Mouse (Mus musculus): ENCODE measurements around the gene Col6a5. TPM values are rescaled to one million over a fixed set of nuclear protein-coding genes. Genes with fewer than 3 reads are reported as not detected.
A peak's percentile ranks its signal among the peaks of the same experiment; 100 is the strongest.

The Col6a5 gene
- polyA plus RNA-seq, 1 experiment from 2014 or later: 0.16 TPM

GRCm38 (mm10) chr9:105880743-105881142 lies 79.7 kb downstream of the Col6a5 start:
- no peak overlapping the region for H3K4me3 ChIP-seq (replicated peaks; ENCODE audit: low read depth, low read length)
- H3K27me3 ChIP-seq (ENCODE audit: insufficient read depth, low read length): no peaks in the 10 kb centered on the region
- no peaks in the 10 kb centered on the region for H3K36me3 ChIP-seq (ENCODE audit: insufficient read depth, low read length)
- H3K9me3 ChIP-seq (replicated peaks; ENCODE audit: low read length): no peaks in the 10 kb centered on the region
- H3K4me2 ChIP-seq (ENCODE audit: low read length): no peak overlapping the region
- no peak for DNase-seq (ENCODE audit: low spot score)
- TF ChIP-seq CTCF (IDR thresholded peaks at IDR 0.05; ENCODE audit: low read depth): no peak
- H3K4me1 ChIP-seq (replicated peaks; ENCODE audit: insufficient read depth, low read length): no peaks in the 10 kb centered on the region
- H3K27ac ChIP-seq: no peak overlapping the region
- H3K9ac ChIP-seq (ENCODE audit: low read depth, low read length): no peak overlapping the region
- ATAC-seq (replicated peaks; ENCODE audit: low FRiP score, low read depth): peak; percentile 46; the same call in 1 of the 2 replicates
- WGBS: 64% methylated on average over 4 of the region's 4 CpGs

- no peaks in the 10 kb centered on the region for H3K27me3 ChIP-seq (ENCODE audit: insufficient read depth, low read length)
- no peak for TF ChIP-seq CTCF (IDR thresholded peaks at IDR 0.05; ENCODE audit: low read depth)
- H3K9ac ChIP-seq (ENCODE audit: low read depth, low read length): no peak overlapping the region
- H3K4me1 ChIP-seq (replicated peaks; ENCODE audit: insufficient read depth, low read length): no peaks in the 10 kb centered on the region
- no peak overlapping the region for H3K4me3 ChIP-seq (replicated peaks; ENCODE audit: low read depth, low read length)
- ATAC-seq (replicated peaks; ENCODE audit: low FRiP score, low read depth): no peak
- H3K4me2 ChIP-seq (ENCODE audit: low read length): no peak overlapping the region
- DNase-seq (ENCODE audit: low spot score): no peak
- 59% methylated on average over 11 of the region's 11 CpGs for WGBS
- no peaks in the 10 kb centered on the region for H3K9me3 ChIP-seq (replicated peaks; ENCODE audit: low read length)
- H3K36me3 ChIP-seq (ENCODE audit: insufficient read depth, low read length): no peaks in the 10 kb centered on the region
- no peak overlapping the region for H3K27ac ChIP-seq
Measured at GRCm38 (mm10) chr9:105878365-105879108, 81.9 kb downstream of the Col6a5 start.

DNA sequence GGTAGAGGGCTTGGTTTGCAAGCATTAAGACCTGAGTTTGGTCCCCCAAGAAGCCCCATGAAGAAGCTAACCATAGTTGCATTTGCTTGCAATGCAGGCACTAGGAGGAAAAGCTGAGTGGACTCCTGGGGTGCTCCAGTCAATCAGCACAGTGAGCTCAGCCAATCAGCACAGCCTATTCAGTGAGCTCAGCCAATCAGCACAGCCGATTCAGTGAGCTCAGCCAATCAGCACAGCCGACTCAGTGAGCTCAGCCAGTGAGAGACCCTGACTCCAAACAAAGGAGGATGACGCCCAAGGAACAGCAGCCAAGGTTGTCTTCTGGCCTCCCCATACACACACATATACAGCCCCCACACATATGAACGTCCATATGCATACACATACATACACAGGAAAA lies 84.3 kb downstream of the Col6a5 start:
- TF ChIP-seq CTCF (IDR thresholded peaks at IDR 0.05; ENCODE audit: low read depth): no peak
- Histone ChIP-seq H3K4me2 (ENCODE audit: low read length) (no peak overlapping the region), H3K27ac (no peak overlapping the region), H3K4me3 (replicated peaks; ENCODE audit: low read depth, low read length) (no peak overlapping the region), H3K27me3 (ENCODE audit: insufficient read depth, low read length) (no peaks in the 10 kb centered on the region), H3K36me3 (ENCODE audit: insufficient read depth, low read length) (no peaks in the 10 kb centered on the region), H3K9me3 (replicated peaks; ENCODE audit: low read length) (no peaks in the 10 kb centered on the region), H3K9ac (ENCODE audit: low read depth, low read length) (no peak overlapping the region), H3K4me1 (replicated peaks; ENCODE audit: insufficient read depth, low read length) (no peaks in the 10 kb centered on the region)
- DNase-seq (ENCODE audit: low spot score): no peak
- no peak for ATAC-seq (replicated peaks; ENCODE audit: low FRiP score, low read depth)
- 87% methylated on average over 4 of the region's 4 CpGs for WGBS

DNA sequence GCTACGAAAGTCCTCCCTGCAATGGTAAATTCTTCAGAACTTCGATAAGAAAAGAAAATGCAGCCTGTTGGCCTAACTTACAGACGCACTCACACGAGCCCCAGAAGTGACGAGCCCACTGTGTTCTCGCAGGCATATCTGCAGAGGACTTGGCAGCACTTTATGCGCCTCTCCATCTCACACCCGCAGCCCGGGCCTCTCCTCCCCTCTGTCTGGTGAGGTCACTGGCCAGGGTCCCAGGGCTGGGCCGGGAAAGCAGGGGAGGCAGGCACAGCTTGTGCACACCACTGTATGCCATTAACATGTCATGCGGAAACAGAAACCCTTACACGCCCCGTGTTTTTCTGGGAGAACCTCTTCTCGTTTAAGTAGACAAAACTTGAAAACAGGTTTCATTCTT lies 88.8 kb downstream of the Col6a5 start:
- ATAC-seq (replicated peaks; ENCODE audit: low FRiP score, low read depth): no peak

GRCm38 (mm10) chr9:105857773-105858172 lies 102.7 kb downstream of the Col6a5 start:
- no peak overlapping the region for H3K9ac ChIP-seq (ENCODE audit: low read depth, low read length)
- WGBS: 6% methylated on average over 6 of the region's 6 CpGs

More for the DNA sequence above, 88.8 kb downstream of the Col6a5 start:
- Histone ChIP-seq H3K4me3 (replicated peaks; ENCODE audit: low read depth, low read length) (no peak overlapping the region), H3K4me2 (ENCODE audit: low read length) (no peak overlapping the region), H3K9ac (ENCODE audit: low read depth, low read length) (no peak overlapping the region), H3K36me3 (ENCODE audit: insufficient read depth, low read length) (no peaks in the 10 kb centered on the region), H3K27me3 (ENCODE audit: insufficient read depth, low read length) (no peaks in the 10 kb centered on the region), H3K4me1 (replicated peaks; ENCODE audit: insufficient read depth, low read length) (no peaks in the 10 kb centered on the region), H3K27ac (no peak overlapping the region), H3K9me3 (replicated peaks; ENCODE audit: low read length) (no peaks in the 10 kb centered on the region)
- no peak for TF ChIP-seq CTCF (IDR thresholded peaks at IDR 0.05; ENCODE audit: low read depth)
- 39% methylated on average over 14 of the region's 14 CpGs for WGBS
- peak; percentile 6 for DNase-seq (ENCODE audit: low spot score)

GRCm38 (mm10) chr9:105852778-105853065 lies 107.7 kb downstream of the Col6a5 start:
- ATAC-seq (replicated peaks; ENCODE audit: low FRiP score, low read depth) (no peak), DNase-seq (ENCODE audit: low spot score) (no peak)
- TF ChIP-seq CTCF (IDR thresholded peaks at IDR 0.05; ENCODE audit: low read depth): no peak
- Histone ChIP-seq H3K4me1 (replicated peaks; ENCODE audit: insufficient read depth, low read length) (no peaks in the 10 kb centered on the region), H3K27me3 (ENCODE audit: insufficient read depth, low read length) (no peaks in the 10 kb centered on the region), H3K36me3 (ENCODE audit: insufficient read depth, low read length) (no peaks in the 10 kb centered on the region), H3K9me3 (replicated peaks; ENCODE audit: low read length) (no peaks in the 10 kb centered on the region), H3K27ac (no peak overlapping the region), H3K9ac (ENCODE audit: low read depth, low read length) (no peak overlapping the region), H3K4me2 (ENCODE audit: low read length) (no peak overlapping the region), H3K4me3 (replicated peaks; ENCODE audit: low read depth, low read length) (no peak overlapping the region)
- 72% methylated on average over 1 of the region's 1 CpGs for WGBS

More at GRCm38 (mm10) chr9:105857773-105858172, 102.7 kb downstream of the Col6a5 start:
- Histone ChIP-seq H3K4me3 (replicated peaks; ENCODE audit: low read depth, low read length) (no peak overlapping the region), H3K27me3 (ENCODE audit: insufficient read depth, low read length) (no peaks in the 10 kb centered on the region), H3K4me1 (replicated peaks; ENCODE audit: insufficient read depth, low read length) (no peaks in the 10 kb centered on the region), H3K27ac (no peak overlapping the region), H3K36me3 (ENCODE audit: insufficient read depth, low read length) (no peaks in the 10 kb centered on the region), H3K4me2 (ENCODE audit: low read length) (no peak overlapping the region), H3K9me3 (replicated peaks; ENCODE audit: low read length) (no peaks in the 10 kb centered on the region)
- DNase-seq (ENCODE audit: low spot score) (peak; percentile 82), ATAC-seq (replicated peaks; ENCODE audit: low FRiP score, low read depth) (no peak)
- peak; percentile 93 for TF ChIP-seq CTCF (IDR thresholded peaks at IDR 0.05; ENCODE audit: low read depth)
